Mouse (Mus musculus) brain, adult 10 weeks (tissue): Measurements from ENCODE around the gene C1ra. TPM values are rescaled to one million over a fixed set of nuclear protein-coding genes. Genes with fewer than 3 reads are reported as not detected.

Source experiments
- polyA plus RNA-seq: library from polyadenylated mRNA; stranded (reverse); fragments of 350-450 nt; fragmentation: Illumina TruSeq; extraction: RNeasy Lipid Tissue Mini Kit (QIAGEN cat#74804); gene quantifications from one replicate; pipeline ENCODE4 v1.2.3, GENCODE M21; 2015; ENCODE audit warnings: low read depth, low replicate concordance

C1ra gene
- polyA plus RNA-seq: 2.5 TPM

GRCm38 (mm10) chr6:124512355-124512836, at the start of gene C1ra:
Gene C1ra, plus strand, starts transcription at chr6:124512405.

GRCm38 (mm10) chr6:124464305-124465271, 47.6 kb upstream of the C1ra start, which contains the start of gene Clstn3:
Gene Clstn3, minus strand, starts transcription at chr6:124464794.

GRCm38 (mm10) chr6:124492842-124493561, 19.2 kb upstream of the C1ra start, which contains the start of gene C1rl:
Gene C1rl, plus strand, starts transcription at chr6:124493113.

GRCm38 (mm10) chr6:124542284-124542683, 30.1 kb downstream of the C1ra start, which contains the start of gene C1s1:
Gene C1s1, minus strand, starts transcription at chr6:124542359.

GRCm38 (mm10) chr6:124570026-124570425, 57.8 kb downstream of the C1ra start, which contains the start of gene C1rb:
Gene C1rb, plus strand, starts transcription at chr6:124570294.

Other genes starting within 250 kb of the C1ra start
- 0.68 TPM for gene Cd163, start 207.7 kb upstream of the C1ra start, polyA plus RNA-seq
- gene Pex5, start 97.3 kb upstream of the C1ra start, polyA plus RNA-seq: 46.1 TPM
- 222 TPM for gene Clstn3, start 47.6 kb upstream of the C1ra start, polyA plus RNA-seq
- 0.61 TPM for gene C1rl, start 19.3 kb upstream of the C1ra start, polyA plus RNA-seq
- 2.0 TPM for gene C1s1, start 30.0 kb downstream of the C1ra start, polyA plus RNA-seq
- gene C1rb, start 57.9 kb downstream of the C1ra start, polyA plus RNA-seq: not detected
- 0.16 TPM for gene C1s2, start 123.7 kb downstream of the C1ra start, polyA plus RNA-seq
- 21.0 TPM for gene Lpcat3, start 150.6 kb downstream of the C1ra start, polyA plus RNA-seq
- 72.4 TPM for gene Emg1, start 199.8 kb downstream of the C1ra start, polyA plus RNA-seq
- gene Phb2, start 199.9 kb downstream of the C1ra start, polyA plus RNA-seq: 127 TPM
- 7.4 TPM for gene Ptpn6, start 226.3 kb downstream of the C1ra start, polyA plus RNA-seq
- gene Grcc10, start 229.0 kb downstream of the C1ra start, polyA plus RNA-seq: 262 TPM
- not detected for gene Gm45234, start 243.6 kb downstream of the C1ra start, polyA plus RNA-seq
- 71.6 TPM for gene Atn1, start 244.1 kb downstream of the C1ra start, polyA plus RNA-seq